9 mouse cellular contexts compared by ENCODE assay signal in the genomic region with DNA sequence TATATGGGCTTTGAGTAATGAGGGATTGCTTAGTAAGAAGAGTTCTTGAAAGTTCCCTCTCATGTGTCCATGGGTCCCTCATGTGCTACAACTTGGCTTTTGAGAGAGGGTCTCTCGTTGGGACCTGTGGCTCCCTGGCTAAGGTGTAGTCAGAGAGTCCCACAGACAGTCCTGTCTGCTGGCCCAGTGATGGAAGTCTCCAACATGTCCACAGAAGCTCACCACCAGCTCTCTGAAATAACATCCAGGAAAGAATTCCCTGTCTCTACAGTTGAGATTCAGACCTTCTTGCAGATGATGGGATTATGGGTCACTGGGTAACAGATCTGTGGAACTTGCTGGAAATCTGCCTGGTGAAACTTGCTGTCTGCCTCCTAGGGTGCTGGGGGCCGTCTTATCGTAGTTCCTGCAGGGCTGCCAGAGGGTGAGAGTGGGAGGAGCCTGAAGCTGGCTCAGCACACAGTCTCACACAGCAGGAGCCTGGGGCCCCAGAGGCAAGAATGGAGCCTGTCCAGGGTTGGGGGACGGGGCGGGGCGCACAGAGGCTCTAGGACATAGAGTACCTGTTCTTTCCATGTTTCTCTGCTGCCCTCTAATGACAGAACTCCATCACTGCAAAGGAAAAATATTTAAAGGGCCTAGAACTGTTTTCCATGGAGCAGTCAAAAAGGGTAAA. TPM values are rescaled to one million over a fixed set of nuclear protein-coding genes. Genes with fewer than 3 reads are reported as not detected.
DNase-seq lines count a peak whose midpoint lies in the region; ATAC-seq and TF ChIP-seq lines count a peak whose summit lies in the region.
"Had no signal": no experiment of that assay in that cellular context is flagged by ENCODE, and none has a peak within 500 bp of the region (broad histone marks: within the 10 kb centered on the region; RNA-seq: fewer than 3 reads in every experiment).

No protein-coding gene starts in this region.

- 8% methylated on average over 6 of the region's 6 CpGs for WGBS in forebrain, embryonic 15.5 days
- WGBS in lung, adult 2 months, result 8% methylated on average over 6 of the region's 6 CpGs
- WGBS in neural tube, embryonic 15.5 days, result 11% methylated on average over 6 of the region's 6 CpGs

- peak; percentile 92 for ATAC-seq in forebrain, embryonic 15.5 days (replicated peaks)
- peak; percentile 87 for ATAC-seq in neural tube, embryonic 15.5 days (ENCODE audit: low FRiP score)

- no peaks in the 10 kb centered on the region for H3K36me3 ChIP-seq in forebrain, embryonic 15.5 days
- H3K36me3 ChIP-seq in neural tube, embryonic 15.5 days, result no peaks in the 10 kb centered on the region

- DNase-seq in ES-CJ7 (ENCODE audit: low read depth, low spot score), result peak; percentile 95
- DNase-seq in cerebellum, adult 11 months, result peak; percentile 74
- DNase-seq in heart, postnatal 25 days (ENCODE audit: low spot score), result peak; percentile 84
- peak; percentile 88 for DNase-seq in layer of hippocampus, adult 11-12 months (ENCODE audit: low spot score)
- DNase-seq in lung, adult 2 months, result peak; percentile 70
- peak; percentile 80 for DNase-seq in testis, postnatal 14 days (ENCODE audit: low spot score)

- no peaks in the 10 kb centered on the region for H3K9me3 ChIP-seq in forebrain, embryonic 15.5 days
- no peaks in the 10 kb centered on the region for H3K9me3 ChIP-seq in neural tube, embryonic 15.5 days (replicated peaks)

- peak overlapping the region; percentile 43 for H3K4me2 ChIP-seq in forebrain, embryonic 15.5 days (replicated peaks)
- peak overlapping the region; percentile 56 for H3K4me2 ChIP-seq in neural tube, embryonic 15.5 days

- TF ChIP-seq POLR2A in lung, adult 2 months (IDR thresholded peaks at IDR 0.05; ENCODE audit: borderline replicate concordance, extremely low read depth, low read depth, low read length), result no peak

- H3K27me3 ChIP-seq in forebrain, embryonic 15.5 days, result no peaks in the 10 kb centered on the region
- H3K27me3 ChIP-seq in neural tube, embryonic 15.5 days (replicated peaks), result no peaks in the 10 kb centered on the region

- H3K9ac ChIP-seq in forebrain, embryonic 15.5 days (replicated peaks), result 0 out of 2 replicates have a peak overlapping the region, but pooled peaks have one; percentile 26
- 0 out of 2 replicates have a peak overlapping the region, but pooled peaks have one; percentile 28 for H3K9ac ChIP-seq in neural tube, embryonic 15.5 days (replicated peaks)

- H3K27ac ChIP-seq in forebrain, embryonic 15.5 days (replicated peaks), result 0 out of 2 replicates have a peak overlapping the region, but pooled peaks have one; percentile 38
- H3K27ac ChIP-seq in neural tube, embryonic 15.5 days (replicated peaks), result 0 out of 2 replicates have a peak overlapping the region, but pooled peaks have one; percentile 37

- intact Hi-C loops in heart, postnatal 25 days (cut with DNase I), result loop anchor here (1.0 kb wide), 1 partner anchor 52 kb away; no protein-coding TSS in a partner anchor

- H3K4me1 ChIP-seq in forebrain, embryonic 15.5 days, result peaks cover 8% of the 10 kb centered on the region
- peaks cover 9% of the 10 kb centered on the region for H3K4me1 ChIP-seq in lung, adult 2 months (ENCODE audit: control insufficient read depth, insufficient read depth, low read length)
- H3K4me1 ChIP-seq in neural tube, embryonic 15.5 days, result peaks cover 15% of the 10 kb centered on the region

- H3K4me3 ChIP-seq in forebrain, embryonic 15.5 days, result peak overlapping the region; percentile 27
- H3K4me3 ChIP-seq in lung, adult 2 months (replicated peaks; ENCODE audit: extremely low read depth, low read depth, low read length), result no peak overlapping the region
- peak overlapping the region; percentile 18 for H3K4me3 ChIP-seq in neural tube, embryonic 15.5 days (replicated peaks)

- peak; percentile 47; the same call in 1 of the 2 replicates for TF ChIP-seq CTCF in lung, adult 2 months (IDR thresholded peaks at IDR 0.05; ENCODE audit: insufficient read depth, low read length)

RNA-seq across cellular contexts. Expression of gene Spty2d1, which starts 7.3 kb away (rescaled TPM):
- 11.5 and 12.2 TPM in 2 replicates for polyA plus RNA-seq in forebrain, embryonic 15.5 days (2015; fragmentation: Nextera tagmentation; extraction: Ambion mirVana)
- 1 to 10 TPM; 7.3 to 7.9 TPM for total RNA-seq in heart, postnatal 25 days (2021)
- polyA plus RNA-seq in lung, adult 2 months (2012; rRNA removed), result 5.2 and 5.6 TPM in 2 replicates
- polyA plus RNA-seq in neural tube, embryonic 15.5 days (2015; fragmentation: Nextera tagmentation; extraction: Ambion mirVana), result 7.3 and 8.7 TPM in 2 replicates

RNA-seq across cellular contexts. Expression of gene Gm9999, which starts 32.1 kb away (rescaled TPM):
- not detected in 2 replicates for polyA plus RNA-seq in forebrain, embryonic 15.5 days (2015; fragmentation: Nextera tagmentation; extraction: Ambion mirVana)
- total RNA-seq in heart, postnatal 25 days (2021), result not detected
- not detected in 2 replicates for polyA plus RNA-seq in lung, adult 2 months (2012; rRNA removed)
- polyA plus RNA-seq in neural tube, embryonic 15.5 days (2015; fragmentation: Nextera tagmentation; extraction: Ambion mirVana), result not detected in 2 replicates
- total RNA-seq: layer of hippocampus, postnatal 25 days had no signal

RNA-seq across cellular contexts. Expression of gene Tmem86a, which starts 34.9 kb away (rescaled TPM):
- polyA plus RNA-seq in forebrain, embryonic 15.5 days (2015; fragmentation: Nextera tagmentation; extraction: Ambion mirVana), result 25.4 and 25.7 TPM in 2 replicates
- 10 to 100 TPM; 23.7 to 31.8 TPM for total RNA-seq in heart, postnatal 25 days (2021)
- polyA plus RNA-seq in lung, adult 2 months (2012; rRNA removed), result 28.2 and 32.8 TPM in 2 replicates
- polyA plus RNA-seq in neural tube, embryonic 15.5 days (2015; fragmentation: Nextera tagmentation; extraction: Ambion mirVana), result 25.3 and 25.4 TPM in 2 replicates

RNA-seq across cellular contexts. Expression of gene Uevld, which starts 57.2 kb away (rescaled TPM):
- polyA plus RNA-seq in forebrain, embryonic 15.5 days (2015; fragmentation: Nextera tagmentation; extraction: Ambion mirVana), result 8.1 and 8.9 TPM in 2 replicates
- total RNA-seq in heart, postnatal 25 days (2021), result 10 to 100 TPM in 1 of 2 experiments, 1 to 10 TPM in 1; 8.2 to 10.8 TPM
- polyA plus RNA-seq in lung, adult 2 months (2012; rRNA removed), result 1.9 and 3.9 TPM in 2 replicates
- 4.3 and 5.2 TPM in 2 replicates for polyA plus RNA-seq in neural tube, embryonic 15.5 days (2015; fragmentation: Nextera tagmentation; extraction: Ambion mirVana)
